Mouse (Mus musculus) midbrain, embryonic 10.5 days (tissue): ENCODE measurements around the gene St6galnac3. TPM values are rescaled to one million over a fixed set of nuclear protein-coding genes. Genes with fewer than 3 reads are reported as not detected.

Experiments used
- DNase-seq: peaks from one replicate; pipeline ENCODE4 v3.0.0-alpha.2; 2017; ENCODE audit warnings: low spot score
- H3K27ac ChIP-seq: fragments of 300-500 bp; sonication (generic); replicated peaks from 2 replicates; pipeline ENCODE4 v1.5.1; 2016; ENCODE audit warnings: mild to moderate bottlenecking
- H3K27me3 ChIP-seq: fragments of 300-500 bp; sonication (generic); 2 replicates; pipeline ENCODE4 v1.6.1; 2016; ENCODE audit warnings: low read depth, mild to moderate bottlenecking; ENCODE audit not compliant: poor library complexity, severe bottlenecking
- H3K36me3 ChIP-seq: fragments of 300-500 bp; sonication (generic); 2 replicates; pipeline ENCODE4 v1.6.1; 2016; ENCODE audit warnings: mild to moderate bottlenecking, moderate library complexity
- H3K4me1 ChIP-seq: fragments of 300-500 bp; sonication (generic); 2 replicates; pipeline ENCODE4 v1.6.1; 2016
- H3K4me3 ChIP-seq: fragments of 300-500 bp; sonication (generic); 2 replicates; pipeline ENCODE4 v1.5.1; 2016; ENCODE audit warnings: mild to moderate bottlenecking, moderate library complexity
- H3K9me3 ChIP-seq: fragments of 300-500 bp; sonication (generic); replicated peaks from 2 replicates; pipeline ENCODE4 v1.6.1; 2016; ENCODE audit warnings: mild to moderate bottlenecking
- WGBS: fragments of 180-500 bp; shearing (Covaris S2); methylation state at CpG from one replicate; pipeline ENCODE4 v1.1.7; 2016; 5-methylcytosine and 5-hydroxymethylcytosine counted together
- polyA plus RNA-seq: library from polyadenylated mRNA; unstranded; fragments of >200 nt; fragmentation: Nextera tagmentation; extraction: Ambion mirVana; gene quantifications from 2 replicates; pipeline ENCODE4 v1.2.1, GENCODE M21; 2016

Gene St6galnac3
- polyA plus RNA-seq, 1 experiment from 2014 or later = 33.6 TPM

DNA sequence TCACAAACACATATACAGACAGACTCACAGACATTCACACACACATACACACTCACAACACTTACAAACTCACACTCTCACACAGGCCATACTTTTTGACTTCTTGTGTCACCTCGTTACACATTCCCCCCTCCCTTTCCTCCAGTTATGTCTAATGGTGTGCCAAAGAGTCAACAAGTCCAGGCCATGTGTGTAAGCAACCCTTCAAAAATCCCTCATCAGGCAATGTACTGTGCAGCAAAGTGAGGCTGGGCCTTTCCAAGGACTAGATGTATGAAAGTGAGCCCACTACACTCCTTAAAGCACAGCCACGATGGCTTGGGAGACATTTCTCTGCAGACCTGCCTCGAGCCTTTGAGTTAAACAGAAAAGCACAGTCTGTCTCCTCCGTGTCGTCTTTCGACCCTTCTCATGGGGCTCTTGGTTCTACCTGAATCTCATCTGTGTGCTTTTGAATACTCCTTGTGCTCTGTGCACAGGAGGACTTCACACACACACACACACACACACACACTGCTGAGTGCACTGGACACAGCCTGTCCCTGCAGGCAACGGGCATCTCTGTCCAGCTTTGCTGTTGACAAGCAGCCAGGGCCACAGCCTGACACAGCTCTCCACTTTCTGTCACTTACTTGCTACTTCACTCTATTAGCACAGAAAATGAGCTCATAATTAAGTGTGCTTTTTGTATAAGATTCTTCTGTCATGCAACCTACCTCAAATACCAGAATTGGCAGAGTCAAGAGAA lies 177.9 kb downstream of the St6galnac3 start:
- Histone ChIP-seq H3K9me3 (no peaks in the 10 kb centered on the region), H3K27ac (0 out of 2 replicates have a peak overlapping the region, but pooled peaks have one; percentile 38), H3K4me3 (no peak overlapping the region), H3K27me3 (no peaks in the 10 kb centered on the region), H3K36me3 (no peaks in the 10 kb centered on the region), H3K4me1 (no peaks in the 10 kb centered on the region)
- WGBS = 88% methylated on average over 7 of the region's 7 CpGs
- no peak for DNase-seq

DNA sequence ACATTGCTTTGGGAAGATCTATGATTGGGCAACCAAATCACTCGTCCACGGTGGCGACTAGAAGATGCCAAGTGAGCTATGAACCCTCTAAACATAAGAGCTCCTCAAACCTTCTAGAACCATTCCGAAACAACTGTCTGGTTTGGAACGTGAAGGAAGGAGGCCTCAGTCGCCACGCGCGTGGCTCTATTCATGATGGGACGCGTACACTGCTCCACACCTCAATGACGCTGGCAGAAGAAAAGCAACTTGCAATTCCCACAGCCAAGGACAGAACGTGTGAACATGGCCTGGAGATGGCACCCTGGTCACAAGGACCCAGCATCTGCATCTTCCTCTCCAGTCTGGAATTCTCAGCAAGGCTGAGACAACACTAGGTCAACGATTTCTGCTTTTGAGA lies 185.1 kb downstream of the St6galnac3 start:
- H3K27me3 ChIP-seq = no peaks in the 10 kb centered on the region
- H3K4me3 ChIP-seq = no peak overlapping the region
- no peak for DNase-seq
- no peak overlapping the region for H3K27ac ChIP-seq
- H3K36me3 ChIP-seq = no peaks in the 10 kb centered on the region
- H3K9me3 ChIP-seq = no peaks in the 10 kb centered on the region
- WGBS = 97% methylated on average over 14 of the region's 14 CpGs
- no peaks in the 10 kb centered on the region for H3K4me1 ChIP-seq

DNA sequence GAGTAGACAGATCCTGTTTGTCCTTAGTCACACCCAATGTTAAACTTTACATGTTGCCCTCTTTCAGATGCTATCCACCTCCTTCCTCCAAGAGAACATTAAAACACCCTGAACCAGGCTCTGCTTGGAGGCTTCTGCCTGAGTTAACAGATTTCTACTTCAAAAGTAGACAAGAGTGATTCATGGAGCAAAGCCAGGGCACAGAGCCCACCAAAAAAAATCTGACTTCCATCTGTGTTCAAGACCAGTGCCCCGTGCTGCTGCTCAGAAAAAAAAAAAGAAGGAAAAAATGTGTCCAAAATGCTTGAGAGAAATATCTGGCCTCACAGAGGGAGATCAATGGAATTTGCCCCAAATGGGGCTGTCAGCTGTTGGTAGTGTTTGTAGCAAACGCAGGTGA lies 186.6 kb downstream of the St6galnac3 start:
- Histone ChIP-seq H3K9me3 (no peaks in the 10 kb centered on the region), H3K4me3 (no peak overlapping the region), H3K27me3 (no peaks in the 10 kb centered on the region), H3K27ac (no peak overlapping the region), H3K4me1 (no peaks in the 10 kb centered on the region), H3K36me3 (no peaks in the 10 kb centered on the region)
- WGBS = 76% methylated on average over 2 of the region's 2 CpGs
- DNase-seq = no peak

DNA sequence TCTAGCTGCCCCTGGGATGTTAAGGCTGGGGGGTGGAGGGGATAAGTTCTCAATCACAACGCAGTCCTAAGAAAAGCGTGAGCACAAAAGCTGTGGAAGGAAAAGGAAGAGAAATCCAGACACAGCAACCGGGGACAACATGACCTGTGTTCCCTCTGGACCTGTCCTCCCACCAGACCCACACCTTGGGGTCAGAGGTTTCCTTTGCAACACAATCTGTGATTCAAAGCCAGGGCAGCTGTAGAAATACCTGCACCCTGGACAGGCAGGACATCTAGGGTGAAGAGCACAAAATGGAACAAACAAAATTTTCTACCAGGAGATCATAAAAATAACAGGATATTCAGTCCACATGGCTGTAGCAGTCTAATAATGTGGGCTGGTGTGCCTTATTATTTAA lies 187.5 kb downstream of the St6galnac3 start:
- DNase-seq = no peak
- no peak overlapping the region for H3K27ac ChIP-seq
- 83% methylated on average over 3 of the region's 3 CpGs for WGBS
- no peaks in the 10 kb centered on the region for H3K27me3 ChIP-seq
- H3K36me3 ChIP-seq = no peaks in the 10 kb centered on the region
- H3K4me3 ChIP-seq = no peak overlapping the region
- no peaks in the 10 kb centered on the region for H3K9me3 ChIP-seq
- no peaks in the 10 kb centered on the region for H3K4me1 ChIP-seq

DNA sequence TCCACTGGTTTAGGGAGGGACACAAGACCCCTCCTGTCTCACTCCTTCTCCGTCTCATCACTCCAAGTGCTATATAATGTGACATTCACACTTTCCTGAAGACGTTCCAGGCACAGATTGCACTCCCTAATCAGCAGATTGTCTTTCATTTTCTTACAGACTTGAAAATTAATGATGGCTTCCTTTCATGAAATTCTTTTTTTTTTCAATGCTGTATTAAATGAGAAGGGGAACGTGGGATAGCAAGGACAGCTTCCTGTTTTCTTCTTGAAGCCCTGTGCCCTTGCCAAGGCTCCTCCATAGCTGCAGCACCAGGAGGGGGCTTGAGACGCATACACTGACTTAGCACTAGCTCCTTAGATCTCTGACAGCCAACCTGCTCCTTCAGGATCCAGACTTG lies 188.7 kb downstream of the St6galnac3 start:
- H3K4me1 ChIP-seq = no peaks in the 10 kb centered on the region
- 87% methylated on average over 4 of the region's 4 CpGs for WGBS
- no peak overlapping the region for H3K27ac ChIP-seq

DNA sequence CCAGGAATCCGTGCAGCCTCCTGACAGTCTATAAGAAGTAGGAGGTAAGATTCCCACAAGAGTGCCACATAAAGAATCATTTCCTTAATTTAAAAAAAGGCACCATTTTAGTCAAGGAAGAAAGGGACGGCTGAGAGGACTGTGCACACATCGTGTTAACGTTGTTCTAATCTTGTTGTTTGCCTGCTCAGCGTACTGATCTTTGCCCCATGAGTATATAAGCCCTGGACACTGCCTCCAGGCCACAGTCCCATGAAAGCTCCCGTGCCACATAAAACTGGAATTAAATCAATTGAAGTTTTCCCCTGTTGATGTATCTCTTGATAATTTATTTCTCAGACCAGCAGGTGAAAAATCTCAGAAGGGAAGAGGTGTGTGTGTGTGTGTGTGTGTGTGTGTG lies 195.8 kb downstream of the St6galnac3 start:
- no peak overlapping the region for H3K4me3 ChIP-seq
- H3K9me3 ChIP-seq = no peaks in the 10 kb centered on the region
- H3K36me3 ChIP-seq = no peaks in the 10 kb centered on the region
- DNase-seq = no peak
- no peaks in the 10 kb centered on the region for H3K27me3 ChIP-seq
- 87% methylated on average over 6 of the region's 6 CpGs for WGBS
- H3K4me1 ChIP-seq = no peaks in the 10 kb centered on the region
- H3K27ac ChIP-seq = no peak overlapping the region

More for the DNA sequence above, 188.7 kb downstream of the St6galnac3 start:
- Histone ChIP-seq H3K9me3 (no peaks in the 10 kb centered on the region), H3K4me3 (no peak overlapping the region), H3K27me3 (no peaks in the 10 kb centered on the region), H3K36me3 (no peaks in the 10 kb centered on the region)
- DNase-seq = no peak

DNA sequence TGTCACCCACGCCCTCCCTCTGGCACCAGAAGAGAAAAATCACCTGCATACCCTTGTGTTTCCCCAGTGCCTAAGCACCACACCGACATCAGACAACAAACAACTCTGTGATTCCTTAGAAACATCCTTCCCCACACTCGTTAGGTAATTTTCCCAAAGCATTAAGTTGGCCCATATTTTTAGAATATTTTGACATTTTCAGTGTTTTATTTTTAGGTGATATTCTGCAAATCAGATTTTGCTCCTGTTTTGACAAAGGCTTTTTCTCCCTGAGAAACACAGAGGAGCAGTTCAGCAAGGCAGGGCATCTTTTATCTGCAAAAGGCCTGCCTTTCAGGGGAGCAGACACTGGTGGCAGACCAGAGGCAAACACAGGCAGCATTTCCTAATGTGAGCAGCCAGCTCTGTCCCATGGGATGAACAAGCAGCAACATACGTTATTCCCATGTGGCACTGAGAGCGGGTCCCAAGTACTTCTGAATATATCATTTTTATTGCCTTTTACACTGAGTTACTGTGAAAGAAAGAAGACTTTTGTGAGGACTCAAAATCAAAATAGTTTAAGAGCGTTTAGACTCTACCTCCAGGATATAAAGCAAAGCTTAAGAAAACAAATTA lies 199.7 kb downstream of the St6galnac3 start:
- Histone ChIP-seq H3K27me3 (no peaks in the 10 kb centered on the region), H3K9me3 (no peaks in the 10 kb centered on the region), H3K4me1 (no peaks in the 10 kb centered on the region), H3K4me3 (no peak overlapping the region), H3K36me3 (no peaks in the 10 kb centered on the region), H3K27ac (no peak overlapping the region)
- WGBS = 83% methylated on average over 6 of the region's 6 CpGs
- DNase-seq = no peak

DNA sequence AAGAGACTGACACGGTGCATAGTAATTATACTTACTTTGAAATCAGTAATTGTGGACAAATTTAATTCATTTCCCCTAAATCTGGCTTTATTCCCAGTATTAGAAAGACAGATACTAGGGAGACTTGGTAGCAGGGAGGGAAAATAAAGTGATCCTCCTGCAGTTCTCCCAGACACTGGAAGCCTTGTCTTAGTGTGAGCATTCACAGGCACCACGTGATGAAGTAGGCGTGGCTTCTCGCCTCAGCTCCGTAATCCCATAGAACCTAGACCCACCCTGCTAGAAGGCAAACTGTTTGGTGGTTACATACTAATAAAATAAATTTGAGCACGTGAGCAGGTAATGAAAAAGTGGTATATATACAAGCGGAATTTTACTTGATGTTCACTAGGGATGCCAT lies 208.1 kb downstream of the St6galnac3 start:
- Histone ChIP-seq H3K4me3 (no peak overlapping the region), H3K4me1 (peaks cover 4% of the 10 kb centered on the region; the same call in 1 of the 2 replicates), H3K27me3 (no peaks in the 10 kb centered on the region), H3K27ac (no peak overlapping the region), H3K36me3 (no peaks in the 10 kb centered on the region), H3K9me3 (no peaks in the 10 kb centered on the region)
- 78% methylated on average over 7 of the region's 7 CpGs for WGBS
- DNase-seq = no peak

DNA sequence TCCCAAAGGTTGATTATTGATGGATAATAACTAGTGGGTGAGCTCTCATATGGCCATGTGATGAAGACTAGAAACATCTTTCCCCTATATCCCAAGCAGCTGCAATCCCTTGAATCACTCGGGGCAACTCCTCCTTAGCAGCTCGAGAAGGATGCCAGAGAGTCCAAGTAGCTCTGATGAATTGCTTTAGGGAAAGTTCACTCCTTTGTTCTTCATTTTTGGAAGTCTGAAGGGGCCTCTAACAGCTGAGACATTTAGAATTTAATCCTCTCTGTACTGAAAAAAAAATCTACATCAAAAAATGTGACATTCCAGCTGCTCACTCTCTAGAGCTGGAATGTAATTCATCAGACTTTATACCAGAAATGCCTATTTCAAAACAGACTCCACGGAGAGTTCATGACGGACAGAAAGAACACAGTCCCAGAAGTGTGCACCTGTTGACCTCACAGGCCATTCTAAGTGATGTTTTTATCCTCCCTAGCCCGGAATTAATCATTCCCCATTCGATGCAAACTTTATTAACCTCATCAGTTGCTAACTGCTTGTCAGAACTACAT lies 211.4 kb downstream of the St6galnac3 start:
- DNase-seq = no peak
- Histone ChIP-seq H3K4me1 (peaks cover 12% of the 10 kb centered on the region), H3K36me3 (no peaks in the 10 kb centered on the region), H3K4me3 (no peak overlapping the region), H3K27me3 (no peaks in the 10 kb centered on the region), H3K27ac (no peak overlapping the region), H3K9me3 (no peaks in the 10 kb centered on the region)
- 84% methylated on average over 6 of the region's 6 CpGs for WGBS

DNA sequence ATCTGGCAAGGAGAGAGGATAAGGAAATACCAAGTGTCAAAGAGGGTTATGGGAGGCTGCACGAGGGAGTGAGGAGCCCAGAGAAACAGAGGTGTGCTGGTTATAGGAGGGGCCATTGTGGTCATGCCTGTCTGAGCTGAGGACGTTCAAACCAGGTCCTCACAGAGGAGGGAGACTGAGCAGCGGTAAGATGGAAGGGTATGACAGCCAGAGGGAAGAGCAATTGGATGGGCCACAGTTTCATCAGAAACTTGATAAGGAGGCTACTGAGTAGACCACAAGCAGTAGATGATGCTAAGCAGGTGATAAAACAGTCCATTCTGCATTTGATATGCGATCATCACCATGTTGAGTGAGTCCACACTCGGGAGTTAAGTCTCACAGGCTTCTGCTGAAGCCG lies 212.4 kb downstream of the St6galnac3 start:
- DNase-seq = no peak
- no peaks in the 10 kb centered on the region for H3K27me3 ChIP-seq
- peaks cover 12% of the 10 kb centered on the region for H3K4me1 ChIP-seq

DNA sequence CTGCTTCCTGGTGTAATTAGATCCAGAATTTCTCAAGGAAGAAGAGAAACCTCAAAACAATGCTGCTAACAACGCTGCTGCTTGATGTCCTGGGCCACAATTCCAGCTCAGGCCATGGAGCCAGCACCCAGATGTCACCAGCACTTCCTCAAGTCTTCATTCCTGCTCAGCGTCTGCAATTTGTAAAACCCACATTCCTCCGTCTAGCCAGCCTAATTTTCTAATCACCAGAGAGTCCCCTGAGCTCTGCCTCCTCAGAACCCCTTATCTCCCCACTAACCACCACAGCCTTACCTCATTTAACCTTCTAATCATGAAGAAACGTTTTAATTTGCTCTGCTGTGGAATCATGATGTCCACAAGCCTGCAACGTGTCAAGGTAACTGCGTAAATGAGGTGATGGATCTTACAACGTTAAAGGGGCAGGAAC lies 213.8 kb downstream of the St6galnac3 start:
- H3K36me3 ChIP-seq = no peaks in the 10 kb centered on the region
- 78% methylated on average over 7 of the region's 7 CpGs for WGBS
- no peak overlapping the region for H3K4me3 ChIP-seq
- H3K27me3 ChIP-seq = no peaks in the 10 kb centered on the region
- H3K4me1 ChIP-seq = peaks cover 12% of the 10 kb centered on the region
- no peaks in the 10 kb centered on the region for H3K9me3 ChIP-seq
- DNase-seq = no peak
- no peak overlapping the region for H3K27ac ChIP-seq

More for the DNA sequence above, 212.4 kb downstream of the St6galnac3 start:
- Histone ChIP-seq H3K9me3 (no peaks in the 10 kb centered on the region), H3K36me3 (no peaks in the 10 kb centered on the region), H3K27ac (no peak overlapping the region), H3K4me3 (no peak overlapping the region)
- WGBS = 80% methylated on average over 6 of the region's 6 CpGs

DNA sequence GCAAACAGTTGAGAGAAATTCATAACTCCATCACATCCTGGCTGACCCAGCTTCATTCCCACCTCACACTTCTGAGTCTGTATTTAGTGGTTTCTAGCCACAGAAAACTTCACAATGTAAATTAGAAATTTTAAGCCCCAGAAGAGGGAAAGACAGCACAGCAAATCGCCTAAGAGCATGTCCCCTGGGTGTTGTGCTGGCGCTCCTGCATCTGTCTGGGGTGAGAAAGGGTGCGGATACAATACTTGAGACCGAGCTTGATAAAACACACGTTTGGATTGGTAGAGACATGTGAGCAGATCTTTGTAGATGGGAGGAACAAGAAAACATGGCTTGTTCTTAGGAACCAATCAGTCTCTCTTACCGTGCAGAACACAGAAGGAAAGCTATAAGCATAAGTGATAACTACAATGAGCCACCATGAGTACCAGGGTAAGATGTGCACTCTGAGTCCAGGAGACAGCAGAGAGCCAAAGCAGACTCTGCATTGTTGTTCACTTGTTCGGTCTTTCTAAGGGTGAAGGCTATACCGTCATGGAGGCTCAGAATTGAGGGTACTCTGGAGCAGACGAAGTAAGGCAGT lies 214.8 kb downstream of the St6galnac3 start:
- peaks cover 12% of the 10 kb centered on the region for H3K4me1 ChIP-seq
- H3K27me3 ChIP-seq = no peaks in the 10 kb centered on the region
- H3K27ac ChIP-seq = no peak overlapping the region
- no peaks in the 10 kb centered on the region for H3K36me3 ChIP-seq
- no peak overlapping the region for H3K4me3 ChIP-seq
- WGBS = 92% methylated on average over 9 of the region's 9 CpGs
- H3K9me3 ChIP-seq = no peaks in the 10 kb centered on the region
- DNase-seq = no peak

DNA sequence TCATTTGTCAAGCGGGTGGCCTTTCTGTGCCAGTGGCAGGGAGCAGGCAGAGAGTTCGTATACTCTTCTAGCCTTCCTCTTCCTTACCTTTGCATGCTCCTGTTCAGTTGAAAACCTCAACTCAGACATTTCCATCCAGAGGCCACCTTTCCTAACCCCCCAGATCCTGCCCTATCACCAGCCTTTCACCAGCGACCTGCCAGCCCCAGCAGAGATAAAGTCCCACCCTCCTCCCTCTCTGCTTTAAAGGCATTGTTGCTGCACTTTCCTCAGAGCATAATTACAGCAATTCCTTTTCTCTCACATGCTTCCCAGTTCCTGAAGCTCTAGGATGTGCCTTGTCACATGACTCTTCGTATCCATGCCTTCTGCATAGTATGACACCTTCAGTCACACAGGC lies 215.3 kb downstream of the St6galnac3 start:
- no peak for DNase-seq
- WGBS = 71% methylated on average over 4 of the region's 4 CpGs
- Histone ChIP-seq H3K27ac (no peak overlapping the region), H3K4me1 (peaks cover 12% of the 10 kb centered on the region), H3K9me3 (no peaks in the 10 kb centered on the region), H3K27me3 (no peaks in the 10 kb centered on the region), H3K36me3 (no peaks in the 10 kb centered on the region), H3K4me3 (no peak overlapping the region)
